Mouse (Mus musculus) megakaryocyte-erythroid progenitor cell, adult 5-6 weeks (primary cell): ENCODE measurements at regions not wholly inside any gene's neighbourhood (a gene's known extent, or its start where the extent isn't known, plus 50 kb on each side); places are given as distances from the start of the nearest gene placed in this dataset.

ENCODE experiments used
- ATAC-seq: replicated peaks from 2 replicates; pipeline ENCODE4 v1.8.0; 2016; ENCODE audit warnings: mild to moderate bottlenecking, inconsistent platforms; ENCODE audit not compliant: severe bottlenecking, poor library complexity, low FRiP score, low TSS enrichment

GRCm38 (mm10) chr4:150771922-150772651 lies 81.6 kb upstream of the Errfi1 start:
- ATAC-seq = no peak

- no peak for ATAC-seq
Measured at GRCm38 (mm10) chr4:150771469-150771868, 82.2 kb upstream of the Errfi1 start.

GRCm38 (mm10) chr4:150769043-150769442 lies 84.7 kb upstream of the Errfi1 start:
- ATAC-seq = no peak

- no peak for ATAC-seq
Measured at GRCm38 (mm10) chr4:150758467-150759237, 95.1 kb upstream of the Errfi1 start.

- no peak for ATAC-seq
Measured at GRCm38 (mm10) chr4:150757815-150758426, 95.8 kb upstream of the Errfi1 start.

- peak; percentile 30; the same call in 1 of the 2 replicates for ATAC-seq
Measured at GRCm38 (mm10) chr4:150757291-150757741, 96.4 kb upstream of the Errfi1 start.

GRCm38 (mm10) chr4:150755446-150755845 lies 98.3 kb upstream of the Errfi1 start:
- ATAC-seq = no peak

GRCm38 (mm10) chr4:150752151-150752550 lies 100.2 kb upstream of the Slc45a1 start:
- no peak for ATAC-seq

- ATAC-seq = no peak
Measured at GRCm38 (mm10) chr4:150750445-150751213, 98.7 kb upstream of the Slc45a1 start.

- ATAC-seq = no peak
Measured at GRCm38 (mm10) chr4:150749066-150749465, 97.1 kb upstream of the Slc45a1 start.

GRCm38 (mm10) chr4:150748099-150749000 lies 96.4 kb upstream of the Slc45a1 start:
- no peak for ATAC-seq

- ATAC-seq = no peak
Measured at GRCm38 (mm10) chr4:150746430-150746923, 94.5 kb upstream of the Slc45a1 start.

- 0 out of 2 replicates have a peak, but pooled peaks have one; percentile 22 for ATAC-seq
Measured at GRCm38 (mm10) chr4:150745529-150746429, 93.8 kb upstream of the Slc45a1 start.

- no peak for ATAC-seq
Measured at GRCm38 (mm10) chr4:150743508-150743907, 91.5 kb upstream of the Slc45a1 start.

- ATAC-seq = 0 out of 2 replicates have a peak, but pooled peaks have one; percentile 60
Measured at GRCm38 (mm10) chr4:150743103-150743502, 91.1 kb upstream of the Slc45a1 start.

GRCm38 (mm10) chr4:150741810-150742209 lies 89.8 kb upstream of the Slc45a1 start:
- no peak for ATAC-seq

- ATAC-seq = no peak
Measured at GRCm38 (mm10) chr4:150740167-150740566, 88.2 kb upstream of the Slc45a1 start.
